Mouse (Mus musculus): ENCODE data around the gene Gm7861.
"Not testable (repeated sequence)": the region's sequence is repeated elsewhere in the genome, so short reads cannot be mapped to it uniquely, and the experiment has no call there.

DNA sequence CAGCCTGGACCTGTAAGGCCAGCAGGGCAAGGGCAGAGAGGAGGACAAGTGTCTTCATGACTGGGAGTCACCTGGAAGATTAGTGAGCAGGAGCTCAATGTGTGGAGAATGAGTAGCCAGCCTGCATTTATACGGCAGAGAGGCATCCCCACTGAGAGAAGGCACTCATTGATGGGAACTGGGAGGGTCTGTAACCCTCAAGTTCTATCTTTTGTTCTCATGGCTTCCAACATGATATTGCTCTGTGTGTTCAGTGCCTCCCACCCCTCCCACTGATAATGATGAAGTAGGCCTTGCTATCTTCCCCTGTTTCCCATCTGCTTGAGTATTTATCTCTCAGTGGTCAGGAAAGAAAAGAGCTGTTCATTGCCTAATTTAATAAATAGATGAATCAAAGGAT, at the start of gene Gm7861:
- not testable (repeated sequence) for TF ChIP-seq POLR2A (IDR thresholded peaks at IDR 0.05; ENCODE audit: insufficient read depth, low read length); EP300 (IDR thresholded peaks at IDR 0.05; ENCODE audit: insufficient read depth, low read depth, low read length)

Measured in ES-Bruce4 (cell line).